In the genomic region with DNA sequence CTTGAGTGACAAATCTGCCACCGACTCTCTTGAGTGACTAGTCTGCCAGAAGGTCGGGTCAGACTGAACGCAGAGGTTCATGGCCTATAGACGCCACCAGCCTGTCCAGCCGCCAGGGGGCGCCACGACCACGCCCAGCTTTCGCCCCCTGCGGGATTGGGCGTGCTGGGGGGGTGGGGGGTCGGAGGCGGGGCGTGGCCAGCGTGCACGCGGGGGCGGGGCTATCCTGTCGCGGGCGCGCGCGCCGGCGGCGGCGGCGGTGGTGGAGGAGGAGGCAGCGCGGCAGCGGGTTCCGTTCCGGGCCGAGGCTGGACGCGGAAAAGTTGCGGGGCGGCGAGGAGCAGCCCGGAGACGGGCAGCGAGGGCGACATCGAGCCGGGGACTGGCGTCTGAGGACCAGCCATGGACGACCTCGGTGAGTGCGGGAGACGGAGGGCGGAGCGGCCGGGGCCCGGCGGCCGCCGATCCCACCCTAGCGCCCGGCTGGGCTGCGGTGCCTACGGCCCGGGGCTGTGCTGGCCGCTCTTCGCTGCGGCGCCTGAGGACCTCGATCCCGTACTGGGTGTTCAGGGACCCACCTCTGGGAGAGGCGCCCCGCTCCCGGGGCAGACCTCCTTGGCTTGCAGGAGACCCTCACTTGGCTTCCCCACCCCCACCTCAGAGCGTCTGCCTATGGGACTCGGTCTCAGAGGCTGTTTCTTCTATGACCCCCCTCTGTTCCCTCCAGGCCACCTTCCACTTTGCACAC, we compare ENCODE assay signal across 8 mouse cellular contexts. TPM values are rescaled to one million over a fixed set of nuclear protein-coding genes. Genes with fewer than 3 reads are reported as not detected.
DNase-seq lines count a peak whose midpoint lies in the region; ATAC-seq and TF ChIP-seq lines count a peak whose summit lies in the region.

Pxn (plus strand) TSS at position 223 of the 748 bp plus-strand sequence.

- H3K9ac ChIP-seq in MEL (ENCODE audit: control insufficient read depth, low read depth, low read length, poor library complexity, severe bottlenecking) = peak within 1 kb of the TSS; percentile 98
- peak within 1 kb of the TSS; percentile 89 for H3K9ac ChIP-seq in lung, embryonic 14.5 days

- peak; percentile 73 for ATAC-seq in frontal cortex, adult (ENCODE audit: low TSS enrichment)
- peak; percentile 81 to 87 for ATAC-seq in hematopoietic stem cell, adult 5-6 weeks (replicated peaks in 1 of 2; ENCODE audit: insufficient read depth in 1 of 2, low FRiP score in 2 of 2, low TSS enrichment in 1 of 2, low read depth in 1 of 2, poor library complexity in 2 of 2, severe bottlenecking in 2 of 2)
- ATAC-seq in lung, embryonic 14.5 days (ENCODE audit: insufficient read depth) = peak; percentile 77
- peak; percentile 88 for ATAC-seq in neutrophil, adult 5-6 weeks (ENCODE audit: extremely low read depth, insufficient number of reproducible peaks, low FRiP score, poor library complexity, severe bottlenecking)

- TF ChIP-seq RAD21 in MEL (IDR thresholded peaks at IDR 0.05; ENCODE audit: low read depth, low read length) = peak; percentile 84

- WGBS in lung, embryonic 14.5 days = under 1% methylated on average over 72 of the region's 74 CpGs

- peaks cover 16% of the 10 kb centered on the region for H3K79me2 ChIP-seq in MEL (ENCODE audit: control insufficient read depth, insufficient read depth, low read length, poor library complexity)

- peak; percentile 80 to 90; a peak in 3 of 4 replicates for TF ChIP-seq POLR2A in MEL (IDR thresholded peaks at IDR 0.05; ENCODE audit: control insufficient read depth in 1 of 2, insufficient read depth in 1 of 2, low read depth in 1 of 2, low read length in 2 of 2, poor library complexity in 1 of 2)

- TF ChIP-seq CTCF in MEL (IDR thresholded peaks at IDR 0.05 in 2 of 3, conservative IDR thresholded peaks at IDR 0.05 in 1 of 3; ENCODE audit: control insufficient read depth in 1 of 3, insufficient read depth in 1 of 3, low read depth in 2 of 3, low read length in 3 of 3, poor library complexity in 1 of 3, severe bottlenecking in 1 of 3) = peak; percentile 69 to 98 (median 94)
- TF ChIP-seq CTCF in lung, embryonic 14.5 days (IDR thresholded peaks at IDR 0.05; ENCODE audit: low read depth) = peak; percentile 95

- H3K9me3 ChIP-seq in MEL (replicated peaks; ENCODE audit: insufficient read depth, low read length) = no peaks in the 10 kb centered on the region
- no peaks in the 10 kb centered on the region for H3K9me3 ChIP-seq in lung, embryonic 14.5 days (ENCODE audit: low read depth, low read length)

- H3K4me1 ChIP-seq in MEL (ENCODE audit: control insufficient read depth in 1 of 2, insufficient read depth in 2 of 2, low read length in 2 of 2) = peaks cover 0 to 8% of the 10 kb centered on the region in 2 experiments; a peak in 1 of 4 replicates
- peaks cover 20% of the 10 kb centered on the region for H3K4me1 ChIP-seq in lung, embryonic 14.5 days (ENCODE audit: insufficient read depth)

- H3K4me2 ChIP-seq in lung, embryonic 14.5 days = peak within 1 kb of the TSS; percentile 95

- no peaks in the 10 kb centered on the region for H3K27me3 ChIP-seq in MEL (ENCODE audit: control insufficient read depth in 1 of 2, insufficient read depth in 2 of 2, low read length in 2 of 2)
- no peaks in the 10 kb centered on the region for H3K27me3 ChIP-seq in lung, embryonic 14.5 days (ENCODE audit: insufficient read depth, low read length)

- DNase-seq in MEL (ENCODE audit: low read depth, low spot score) = peak; percentile 90
- peak; percentile 93 for DNase-seq in cerebellum, adult 8-10 months
- DNase-seq in layer of hippocampus, adult 8-10 months (ENCODE audit: low spot score in 2 of 2) = peak; percentile 73 to 87
- peak; percentile 95 for DNase-seq in lung, embryonic 14.5 days
- DNase-seq in thymus, adult 18-20 months = peak; percentile 84 to 87

- peak within 1 kb of the TSS; percentile 91 to 98 for H3K4me3 ChIP-seq in MEL (ENCODE audit: control insufficient read depth in 1 of 2, insufficient read depth in 1 of 2, low read depth in 2 of 2, low read length in 2 of 2)
- peak within 1 kb of the TSS; percentile 95 for H3K4me3 ChIP-seq in lung, embryonic 14.5 days (ENCODE audit: low read depth, low read length)

- TF ChIP-seq EP300 in MEL (IDR thresholded peaks at IDR 0.05; ENCODE audit: low read depth in 1 of 2, low read length in 2 of 2) = no peak

- H3K27ac ChIP-seq in MEL (ENCODE audit: control insufficient read depth, low read depth, low read length) = no peak within 1 kb of the TSS
- peak within 1 kb of the TSS; percentile 42; the same call in 1 of the 2 replicates for H3K27ac ChIP-seq in lung, embryonic 14.5 days (ENCODE audit: low read depth)

- peaks cover 0 to 2% of the 10 kb centered on the region in 2 experiments; a peak in 1 of 4 replicates for H3K36me3 ChIP-seq in MEL (ENCODE audit: control insufficient read depth in 1 of 2, insufficient read depth in 2 of 2, low read length in 2 of 2)
- no peaks in the 10 kb centered on the region for H3K36me3 ChIP-seq in lung, embryonic 14.5 days (ENCODE audit: insufficient read depth)

TF ChIP-seq in MEL, 35 proteins besides CTCF, POLR2A, EP300 and RAD21:
- TF ChIP-seq ELF1 (IDR thresholded peaks at IDR 0.05; ENCODE audit: low read depth, low read length) (peak; percentile 30; the same call in 1 of the 2 replicates), KAT2A (conservative IDR thresholded peaks at IDR 0.05; ENCODE audit: low read depth, low read length) (no peak), BHLHE40 (IDR thresholded peaks at IDR 0.05; ENCODE audit: borderline replicate concordance, low read depth, low read length) (0 out of 2 replicates have a peak, but pooled peaks have one; percentile 26), ZMIZ1 (IDR thresholded peaks at IDR 0.05; ENCODE audit: low read depth, low read length) (peak; percentile 75; the same call in 1 of the 2 replicates), ZC3H11A (IDR thresholded peaks at IDR 0.05; ENCODE audit: low read depth, low read length) (peak; percentile 83), GABPA (IDR thresholded peaks at IDR 0.05; ENCODE audit: low read depth, low read length) (no peak), USF2 (IDR thresholded peaks at IDR 0.05; ENCODE audit: borderline replicate concordance in 1 of 2, insufficient read depth in 1 of 2, low read depth in 1 of 2, low read length in 2 of 2) (no peak), NRF1 (IDR thresholded peaks at IDR 0.05; ENCODE audit: insufficient read depth, low read depth, low read length, poor library complexity, severe bottlenecking) (no peak), MAFK (IDR thresholded peaks at IDR 0.05; ENCODE audit: borderline replicate concordance, low read depth, low read length) (no peak), SIN3A (IDR thresholded peaks at IDR 0.05; ENCODE audit: low read length) (peak; percentile 50), TCF12 (IDR thresholded peaks at IDR 0.05; ENCODE audit: low read depth, low read length) (no peak), POLR2AphosphoS2 (IDR thresholded peaks at IDR 0.05; ENCODE audit: low read length) (peak; percentile 82; the same call in 1 of the 2 replicates), MAX (IDR thresholded peaks at IDR 0.05; ENCODE audit: low read length) (peak; percentile 30; the same call in 1 of the 2 replicates), MEF2A (IDR thresholded peaks at IDR 0.05; ENCODE audit: extremely low read depth, insufficient replicate concordance, low read depth, low read length, poor library complexity, severe bottlenecking) (no peak), RCOR1 (IDR thresholded peaks at IDR 0.05; ENCODE audit: low read depth, low read length) (no peak), E2F4 (IDR thresholded peaks at IDR 0.05; ENCODE audit: borderline replicate concordance, low read depth, low read length) (no peak), CHD2 (IDR thresholded peaks at IDR 0.05; ENCODE audit: low read length) (no peak), ETS1 (IDR thresholded peaks at IDR 0.05; ENCODE audit: low read depth, low read length) (no peak), MXI1 (IDR thresholded peaks at IDR 0.05; ENCODE audit: low read depth, low read length) (peak; percentile 63), POLR2AphosphoS5 (IDR thresholded peaks at IDR 0.05; ENCODE audit: borderline replicate concordance, low read depth, low read length) (no peak), JUND (IDR thresholded peaks at IDR 0.05; ENCODE audit: low read depth, low read length) (no peak), MAZ (IDR thresholded peaks at IDR 0.05; ENCODE audit: low read depth, low read length) (peak; percentile 93), TAL1 (IDR thresholded peaks at IDR 0.05; ENCODE audit: low read length) (no peak), ZKSCAN1 (IDR thresholded peaks at IDR 0.05; ENCODE audit: low read depth, low read length) (no peak), ZNF384 (IDR thresholded peaks at IDR 0.05; ENCODE audit: low read depth, low read length) (0 out of 2 replicates have a peak, but pooled peaks have one; percentile 10), TBP (IDR thresholded peaks at IDR 0.05; ENCODE audit: low read depth, low read length) (no peak), UBTF (IDR thresholded peaks at IDR 0.05; ENCODE audit: borderline replicate concordance, insufficient read depth, low read depth, low read length) (peak; percentile 80; the same call in 1 of the 2 replicates), GATA1 (IDR thresholded peaks at IDR 0.05; ENCODE audit: low read depth, low read length) (no peak), SMC3 (IDR thresholded peaks at IDR 0.05; ENCODE audit: low read depth, low read length) (peak; percentile 92), NELFE (IDR thresholded peaks at IDR 0.05; ENCODE audit: low read depth, low read length) (peak; percentile 88), CHD1 (IDR thresholded peaks at IDR 0.05; ENCODE audit: low read depth, low read length) (no peak), HCFC1 (IDR thresholded peaks at IDR 0.05; ENCODE audit: low read depth, low read length) (peak; percentile 46; the same call in 1 of the 2 replicates), MYB (IDR thresholded peaks at IDR 0.05; ENCODE audit: low read depth, low read length) (no peak), MYC (IDR thresholded peaks at IDR 0.05; ENCODE audit: low read depth, low read length) (no peak), USF1 (IDR thresholded peaks at IDR 0.05; ENCODE audit: low read depth, low read length) (no peak)

RNA-seq across cellular contexts. Expression of gene Pxn, which starts in this region (rescaled TPM):
- total RNA-seq in MEL (2012; rRNA removed) = 12.7 and 15.2 TPM in 2 replicates
- polyA plus RNA-seq in MEL (2012; ENCODE audit: insufficient read depth in 1 of 2, insufficient read length in 2 of 2, low read depth in 1 of 2, low replicate concordance in 2 of 2, missing spikeins in 1 of 2) = 100 to 1,000 TPM in 1 of 2 experiments, 10 to 100 TPM in 1; 29.2 to 167 TPM
- 57.2 and 118 TPM in 2 replicates for total RNA-seq in hematopoietic stem cell, adult 5-6 weeks (2017)
- 10 to 100 TPM; 38.1 to 45.8 (median 40.2) TPM for total RNA-seq in layer of hippocampus, adult 8-10 months (2022)
- polyA plus RNA-seq in lung, embryonic 14.5 days (2014; fragmentation: Nextera tagmentation; extraction: Ambion mirVana) = 22.3 and 25.2 TPM in 2 replicates
- 242 and 288 TPM in 2 replicates for total RNA-seq in neutrophil, adult 5-6 weeks (2017)
